Mouse (Mus musculus): ENCODE measurements around the gene Bhlhe23. TPM values are rescaled to one million over a fixed set of nuclear protein-coding genes. Genes with fewer than 3 reads are reported as not detected.

The Bhlhe23 gene
- total and polyA plus RNA-seq, 2 experiments from 2014 or later, result 0.49 to 0.73 TPM

DNA sequence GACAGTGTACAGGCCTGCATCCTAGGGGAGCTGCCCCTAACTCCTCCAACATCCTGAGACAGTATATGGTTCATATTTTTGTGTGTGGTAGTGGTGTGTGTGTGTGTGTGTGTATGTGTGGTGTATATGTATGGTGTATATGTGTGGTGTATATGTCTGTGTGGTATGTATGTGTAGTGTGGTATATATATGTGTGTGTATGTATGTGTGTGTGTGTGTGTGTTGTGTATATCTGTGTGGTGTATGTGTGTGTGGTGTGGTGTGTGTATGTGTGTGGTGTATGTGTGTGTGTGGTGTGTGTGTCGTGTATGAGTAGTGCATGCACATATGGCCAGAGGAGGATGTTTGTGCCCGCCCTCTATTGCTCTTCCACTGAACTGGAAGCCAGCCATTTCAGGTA, 17.7 kb upstream of the Bhlhe23 start:
- TF ChIP-seq CTCF (IDR thresholded peaks at IDR 0.05; ENCODE audit: low read depth), result no peak
- no peaks in the 10 kb centered on the region for H3K27me3 ChIP-seq (ENCODE audit: insufficient read depth, low read length)
- ATAC-seq (0 out of 2 replicates have a peak, but pooled peaks have one; percentile 3), DNase-seq (ENCODE audit: low spot score) (no peak)
- peaks cover 4% of the 10 kb centered on the region; the same call in 1 of the 2 replicates for H3K4me1 ChIP-seq (ENCODE audit: insufficient read depth, low read length)
- H3K36me3 ChIP-seq (ENCODE audit: insufficient read depth, low read length), result no peaks in the 10 kb centered on the region
- H3K27ac ChIP-seq, result no peak overlapping the region
- H3K9ac ChIP-seq (replicated peaks; ENCODE audit: low read length), result no peak overlapping the region
- no peak overlapping the region for H3K4me2 ChIP-seq (ENCODE audit: low read depth, low read length)
- H3K9me3 ChIP-seq (ENCODE audit: low read length), result no peaks in the 10 kb centered on the region
- 80% methylated on average over 2 of the region's 2 CpGs for WGBS
- H3K4me3 ChIP-seq (ENCODE audit: low read length), result no peak overlapping the region

DNA sequence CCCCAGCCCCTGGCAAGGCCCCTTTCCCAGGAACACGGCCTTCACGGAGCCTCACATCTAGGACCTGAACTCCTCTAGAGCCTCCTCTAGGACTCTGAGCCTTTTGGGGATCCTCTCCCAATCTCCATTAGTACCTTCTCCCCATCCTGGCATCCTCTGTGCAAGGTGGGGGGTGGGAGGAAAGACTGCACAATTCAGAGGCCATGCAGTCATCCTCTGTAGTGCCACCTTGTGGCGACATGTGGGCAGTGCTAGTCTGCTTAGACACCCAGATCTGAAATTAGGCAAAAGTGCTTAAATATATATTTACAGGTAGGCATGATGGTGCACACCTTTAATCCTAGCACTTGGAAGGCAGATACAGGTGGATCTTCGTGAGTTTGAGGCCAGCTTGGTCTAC, 15.0 kb upstream of the Bhlhe23 start:
- no peak overlapping the region for H3K4me3 ChIP-seq (ENCODE audit: low read length)
- H3K4me2 ChIP-seq (ENCODE audit: low read depth, low read length), result no peak overlapping the region
- H3K9me3 ChIP-seq (ENCODE audit: low read length), result no peaks in the 10 kb centered on the region
- peak; percentile 74 for DNase-seq (ENCODE audit: low spot score)
- no peak overlapping the region for H3K9ac ChIP-seq (replicated peaks; ENCODE audit: low read length)
- H3K27ac ChIP-seq, result no peak overlapping the region
- H3K36me3 ChIP-seq (ENCODE audit: insufficient read depth, low read length), result no peaks in the 10 kb centered on the region
- WGBS, result 45% methylated on average over 4 of the region's 4 CpGs
- peaks cover 8% of the 10 kb centered on the region; the same call in 1 of the 2 replicates for H3K4me1 ChIP-seq (ENCODE audit: insufficient read depth, low read length)
- no peak for ATAC-seq
- peak; percentile 93 for TF ChIP-seq CTCF (IDR thresholded peaks at IDR 0.05; ENCODE audit: low read depth)
- no peaks in the 10 kb centered on the region for H3K27me3 ChIP-seq (ENCODE audit: insufficient read depth, low read length)

DNA sequence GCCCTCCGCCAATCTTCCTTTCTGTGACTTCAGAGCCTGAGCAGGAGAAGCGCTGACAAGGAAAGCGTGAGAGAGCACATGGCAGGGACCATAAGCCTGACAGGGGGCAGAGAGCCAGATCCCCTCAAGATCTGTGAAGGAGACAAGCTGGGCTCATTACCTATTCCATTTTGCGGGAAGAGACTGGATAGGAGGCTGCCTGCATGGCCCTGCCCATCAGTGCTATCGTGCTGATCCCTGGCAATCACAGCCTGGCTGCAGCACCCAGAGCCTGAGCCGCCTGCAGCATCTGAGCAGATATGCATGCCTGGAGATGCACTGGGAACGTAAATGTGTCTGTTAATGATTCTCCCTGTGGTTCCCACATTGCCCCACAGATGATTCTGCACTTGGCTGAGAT, 12.1 kb upstream of the Bhlhe23 start:
- H3K9me3 ChIP-seq (ENCODE audit: low read length), result no peaks in the 10 kb centered on the region
- no peak overlapping the region for H3K9ac ChIP-seq (replicated peaks; ENCODE audit: low read length)
- peak; percentile 64 for DNase-seq (ENCODE audit: low spot score)
- TF ChIP-seq CTCF (IDR thresholded peaks at IDR 0.05; ENCODE audit: low read depth), result no peak
- H3K4me3 ChIP-seq (ENCODE audit: low read length), result no peak overlapping the region
- peak overlapping the region; percentile 21 for H3K27ac ChIP-seq
- H3K4me1 ChIP-seq (ENCODE audit: insufficient read depth, low read length), result peaks cover 8% of the 10 kb centered on the region; the same call in 1 of the 2 replicates
- H3K4me2 ChIP-seq (ENCODE audit: low read depth, low read length), result 0 out of 2 replicates have a peak overlapping the region, but pooled peaks have one; percentile 16
- WGBS, result 5% methylated on average over 6 of the region's 7 CpGs
- no peaks in the 10 kb centered on the region for H3K36me3 ChIP-seq (ENCODE audit: insufficient read depth, low read length)
- no peaks in the 10 kb centered on the region for H3K27me3 ChIP-seq (ENCODE audit: insufficient read depth, low read length)
- peak; percentile 71; the same call in 1 of the 2 replicates for ATAC-seq

DNA sequence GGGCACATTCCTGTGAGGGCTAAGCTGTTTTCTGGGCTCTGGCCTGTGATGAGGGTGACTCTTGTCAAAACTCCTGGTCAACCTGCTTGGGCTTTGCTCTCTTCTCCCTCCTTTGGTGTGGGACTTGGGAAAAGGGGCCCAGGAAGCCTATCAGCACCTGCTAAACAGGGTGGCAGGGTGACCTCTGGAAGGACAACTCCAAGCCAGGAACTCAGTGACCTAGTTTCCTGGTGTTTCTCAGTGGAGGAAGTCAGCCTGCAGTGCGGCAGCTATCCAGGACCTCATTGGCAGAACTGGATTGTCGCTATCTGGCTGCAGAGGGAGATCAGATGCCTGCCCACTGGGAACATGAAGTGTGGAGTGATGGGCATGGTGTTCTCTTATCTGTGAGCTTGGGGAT, 11.7 kb upstream of the Bhlhe23 start:
- no peaks in the 10 kb centered on the region for H3K27me3 ChIP-seq (ENCODE audit: insufficient read depth, low read length)
- H3K27ac ChIP-seq, result peak overlapping the region; percentile 21
- H3K4me1 ChIP-seq (ENCODE audit: insufficient read depth, low read length), result peaks cover 8% of the 10 kb centered on the region; the same call in 1 of the 2 replicates
- no peak for TF ChIP-seq CTCF (IDR thresholded peaks at IDR 0.05; ENCODE audit: low read depth)
- 26% methylated on average over 2 of the region's 2 CpGs for WGBS
- no peak overlapping the region for H3K9ac ChIP-seq (replicated peaks; ENCODE audit: low read length)
- peak; percentile 21 for DNase-seq (ENCODE audit: low spot score)
- no peak overlapping the region for H3K4me3 ChIP-seq (ENCODE audit: low read length)
- H3K36me3 ChIP-seq (ENCODE audit: insufficient read depth, low read length), result no peaks in the 10 kb centered on the region
- no peak overlapping the region for H3K4me2 ChIP-seq (ENCODE audit: low read depth, low read length)
- no peak for ATAC-seq
- no peaks in the 10 kb centered on the region for H3K9me3 ChIP-seq (ENCODE audit: low read length)

DNA sequence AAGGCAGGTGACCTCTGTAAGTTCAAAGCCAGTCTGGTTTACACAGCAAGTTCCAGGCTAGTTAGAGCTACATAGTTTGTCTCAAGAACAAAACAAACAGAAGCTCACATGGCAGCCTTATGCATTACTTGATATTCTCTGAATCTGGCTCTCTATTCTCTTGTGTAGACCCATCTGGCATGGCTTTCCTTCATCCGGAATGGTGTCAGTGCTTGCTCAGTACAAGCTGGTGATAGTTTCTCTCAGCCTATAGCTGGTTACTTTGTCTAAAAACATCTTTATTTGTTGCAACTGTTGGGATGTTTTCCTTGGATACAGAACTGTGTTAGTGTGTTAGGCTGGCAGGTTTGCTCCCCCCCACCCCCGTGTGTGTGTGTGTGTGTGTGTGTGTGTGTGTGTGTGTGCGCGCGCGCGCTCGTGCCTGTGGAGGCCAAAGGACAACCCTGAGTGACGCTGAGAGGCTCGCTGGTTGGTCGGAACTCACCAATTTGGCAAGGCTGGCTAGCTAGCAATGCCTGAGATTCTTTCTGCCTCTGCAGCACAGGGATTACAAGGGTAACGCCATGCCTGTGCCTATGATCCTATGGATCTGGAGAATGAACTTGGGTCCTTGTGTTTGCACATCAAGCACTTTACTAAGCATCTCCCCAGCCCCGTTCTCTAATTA, 11.0 kb upstream of the Bhlhe23 start:
- H3K9me3 ChIP-seq (ENCODE audit: low read length), result no peaks in the 10 kb centered on the region
- no peak overlapping the region for H3K27ac ChIP-seq
- no peak overlapping the region for H3K9ac ChIP-seq (replicated peaks; ENCODE audit: low read length)
- ATAC-seq, result no peak
- no peak overlapping the region for H3K4me3 ChIP-seq (ENCODE audit: low read length)
- no peaks in the 10 kb centered on the region for H3K27me3 ChIP-seq (ENCODE audit: insufficient read depth, low read length)
- no peaks in the 10 kb centered on the region for H3K36me3 ChIP-seq (ENCODE audit: insufficient read depth, low read length)
- TF ChIP-seq CTCF (IDR thresholded peaks at IDR 0.05; ENCODE audit: low read depth), result no peak
- no peak for DNase-seq (ENCODE audit: low spot score)
- WGBS, result 81% methylated on average over 13 of the region's 13 CpGs
- peaks cover 8% of the 10 kb centered on the region; the same call in 1 of the 2 replicates for H3K4me1 ChIP-seq (ENCODE audit: insufficient read depth, low read length)
- H3K4me2 ChIP-seq (ENCODE audit: low read depth, low read length), result no peak overlapping the region

DNA sequence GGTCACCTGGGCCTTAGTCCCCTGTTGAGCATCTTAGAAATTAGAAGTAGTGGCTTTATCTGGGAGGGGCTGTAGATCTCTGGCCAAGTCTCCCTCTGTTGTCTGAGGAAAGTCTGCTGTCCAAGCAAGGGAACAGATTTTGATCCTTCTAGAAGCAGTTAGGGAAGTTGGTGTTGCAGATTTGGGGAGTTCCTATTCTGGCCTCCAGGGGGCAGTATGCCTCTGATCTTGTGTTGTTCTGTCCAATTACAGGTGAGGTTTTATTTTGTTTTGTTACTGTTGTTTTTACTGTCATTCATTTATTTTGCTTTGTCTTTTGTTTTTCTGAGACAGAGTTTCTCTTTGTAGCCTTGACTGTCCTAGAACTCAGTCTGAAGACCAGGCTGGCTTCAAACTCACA, 10.0 kb upstream of the Bhlhe23 start:
- Histone ChIP-seq H3K36me3 (ENCODE audit: insufficient read depth, low read length) (no peaks in the 10 kb centered on the region), H3K27ac (no peak overlapping the region), H3K9ac (replicated peaks; ENCODE audit: low read length) (no peak overlapping the region), H3K4me2 (ENCODE audit: low read depth, low read length) (no peak overlapping the region), H3K4me1 (ENCODE audit: insufficient read depth, low read length) (peaks cover 8% of the 10 kb centered on the region; the same call in 1 of the 2 replicates), H3K4me3 (ENCODE audit: low read length) (no peak overlapping the region), H3K27me3 (ENCODE audit: insufficient read depth, low read length) (no peaks in the 10 kb centered on the region), H3K9me3 (ENCODE audit: low read length) (no peaks in the 10 kb centered on the region)
- no peak for ATAC-seq
- peak; percentile 78 for TF ChIP-seq CTCF (IDR thresholded peaks at IDR 0.05; ENCODE audit: low read depth)
- DNase-seq (ENCODE audit: low spot score), result peak; percentile 61

DNA sequence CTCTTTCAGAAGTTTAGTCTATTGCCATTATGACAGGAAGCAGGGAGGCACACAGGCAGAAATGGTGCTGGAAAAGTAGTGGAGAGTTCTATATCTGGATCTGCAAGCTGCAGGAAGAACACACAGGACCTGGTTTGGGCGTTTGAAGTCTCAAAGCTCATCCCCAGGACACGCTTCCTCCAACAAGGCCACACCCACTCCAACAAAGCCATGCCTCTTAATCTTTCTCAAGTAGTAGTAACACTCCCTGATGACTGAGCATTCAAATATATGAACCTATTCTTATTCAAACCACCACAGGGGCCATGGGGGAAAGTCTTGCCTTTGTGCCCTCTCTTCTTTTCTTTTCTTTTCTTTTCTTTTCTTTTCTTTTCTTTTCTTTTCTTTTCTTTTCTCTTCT, 3.6 kb upstream of the Bhlhe23 start:
- no peak overlapping the region for H3K4me3 ChIP-seq (ENCODE audit: low read length)
- ATAC-seq, result no peak
- 6% methylated on average over 2 of the region's 2 CpGs for WGBS
- no peaks in the 10 kb centered on the region for H3K4me1 ChIP-seq (ENCODE audit: insufficient read depth, low read length)
- H3K36me3 ChIP-seq (ENCODE audit: insufficient read depth, low read length), result no peaks in the 10 kb centered on the region
- no peak overlapping the region for H3K9ac ChIP-seq (replicated peaks; ENCODE audit: low read length)
- peaks cover 38% of the 10 kb centered on the region for H3K27me3 ChIP-seq (ENCODE audit: insufficient read depth, low read length)
- no peak for TF ChIP-seq CTCF (IDR thresholded peaks at IDR 0.05; ENCODE audit: low read depth)
- no peak overlapping the region for H3K4me2 ChIP-seq (ENCODE audit: low read depth, low read length)
- H3K27ac ChIP-seq, result no peak overlapping the region
- DNase-seq (ENCODE audit: low spot score), result no peak
- H3K9me3 ChIP-seq (ENCODE audit: low read length), result no peaks in the 10 kb centered on the region
